Mouse (Mus musculus) heart, adult 2 months (tissue): ENCODE measurements at regions not wholly inside any gene's neighbourhood (a gene's known extent, or its start where the extent isn't known, plus 50 kb on each side); places are given as distances from the start of the nearest gene placed in this dataset.

Experiments
- CTCF ChIP-seq: fragments of 200-600 bp; IDR thresholded peaks from 2 replicates; pipeline ENCODE4 v1.8.1; 2022; ENCODE audit warnings: antibody characterized with exemption, mild to moderate bottlenecking, moderate library complexity
- POLR2A ChIP-seq: fragments of 200-500 bp; IDR thresholded peaks from 2 replicates; pipeline ENCODE4 v1.6.1; 2011; ENCODE audit warnings: mild to moderate bottlenecking, low read depth, low read length, control low read depth; ENCODE audit not compliant: insufficient read depth

DNA sequence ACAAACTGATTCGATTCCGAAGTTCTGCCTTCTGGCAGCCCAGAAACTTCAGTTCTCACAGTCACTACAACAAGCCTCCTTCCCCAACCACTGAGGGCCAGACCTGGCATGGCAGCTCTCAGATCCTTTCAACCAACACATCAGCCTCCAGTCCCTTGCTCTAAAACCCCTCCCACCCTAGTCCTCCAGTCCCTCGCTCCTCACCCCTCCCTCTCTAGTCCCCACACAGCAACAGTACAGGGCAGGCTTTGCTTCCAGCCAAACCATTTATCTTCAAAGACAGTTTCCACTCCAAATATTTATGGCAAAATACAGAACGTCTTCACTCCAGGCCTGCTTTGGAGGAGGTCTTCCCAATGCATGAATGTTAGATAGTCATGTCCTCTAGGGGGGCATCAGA is 147.9 kb downstream of the Bcl11b start:
- TF ChIP-seq POLR2A: no peak
- no peak for TF ChIP-seq CTCF
